Mouse (Mus musculus) bone marrow, adult 2 months (tissue): ENCODE measurements around the gene Itga6.

ENCODE experiments used
- CTCF ChIP-seq: fragments of 200-500 bp; IDR thresholded peaks from 2 replicates; pipeline ENCODE4 v1.5.1; 2011; ENCODE audit warnings: low read length, control low read depth; ENCODE audit not compliant: control insufficient read depth, insufficient read depth
- POLR2A ChIP-seq: fragments of 200-500 bp; IDR thresholded peaks from 2 replicates; pipeline ENCODE4 v1.6.1; 2011; ENCODE audit warnings: low read depth, mild to moderate bottlenecking, control low read depth, low read length, borderline replicate concordance; ENCODE audit not compliant: control insufficient read depth

GRCm38 (mm10) chr2:71752383-71752782, 7.0 kb downstream of the Itga6 start:
- no peak for TF ChIP-seq CTCF
- TF ChIP-seq POLR2A: no peak
